Mouse (Mus musculus): ENCODE measurements around the gene Pdilt.
"Not testable (repeated sequence)": the region's sequence is repeated elsewhere in the genome, so short reads cannot be mapped to it uniquely, and the experiment has no call there.

The Pdilt gene

GRCm38 (mm10) chr7:119523389-119523788 is at the start of gene Pdilt:
TSS of gene Pdilt (minus strand) at chr7:119523489.
- DNase-seq (ENCODE audit: low read depth, low spot score) = no peak
- Histone ChIP-seq H3K27me3 (ENCODE audit: control insufficient read depth, insufficient read depth, low read length, poor library complexity, severe bottlenecking) (no peaks in the 10 kb centered on the region), H3K36me3 (ENCODE audit: control insufficient read depth, insufficient read depth, low read length, poor library complexity, severe bottlenecking) (no peaks in the 10 kb centered on the region)

GRCm38 (mm10) chr7:119562476-119562875 is 39.2 kb upstream of the Pdilt start:
- H3K36me3 ChIP-seq (ENCODE audit: control insufficient read depth, insufficient read depth, low read length, poor library complexity, severe bottlenecking); H3K27me3 ChIP-seq (ENCODE audit: control insufficient read depth, insufficient read depth, low read length, poor library complexity, severe bottlenecking); DNase-seq (ENCODE audit: low read depth, low spot score): not testable (repeated sequence)

GRCm38 (mm10) chr7:119561441-119561840 is 38.2 kb upstream of the Pdilt start:
- no peak for DNase-seq (ENCODE audit: low read depth, low spot score)
- Histone ChIP-seq H3K27me3 (ENCODE audit: control insufficient read depth, insufficient read depth, low read length, poor library complexity, severe bottlenecking) (no peaks in the 10 kb centered on the region), H3K36me3 (ENCODE audit: control insufficient read depth, insufficient read depth, low read length, poor library complexity, severe bottlenecking) (no peaks in the 10 kb centered on the region)

GRCm38 (mm10) chr7:119560452-119560835 is 37.2 kb upstream of the Pdilt start:
- no peak for DNase-seq (ENCODE audit: low read depth, low spot score)
- Histone ChIP-seq H3K27me3 (ENCODE audit: control insufficient read depth, insufficient read depth, low read length, poor library complexity, severe bottlenecking) (no peaks in the 10 kb centered on the region), H3K36me3 (ENCODE audit: control insufficient read depth, insufficient read depth, low read length, poor library complexity, severe bottlenecking) (no peaks in the 10 kb centered on the region)

- H3K27me3 ChIP-seq (ENCODE audit: control insufficient read depth, insufficient read depth, low read length, poor library complexity, severe bottlenecking) = no peaks in the 10 kb centered on the region
- DNase-seq (ENCODE audit: low read depth, low spot score) = no peak
- no peaks in the 10 kb centered on the region for H3K36me3 ChIP-seq (ENCODE audit: control insufficient read depth, insufficient read depth, low read length, poor library complexity, severe bottlenecking)
Observed at GRCm38 (mm10) chr7:119559789-119560451, 36.6 kb upstream of the Pdilt start.

- no peak for DNase-seq (ENCODE audit: low read depth, low spot score)
Observed at GRCm38 (mm10) chr7:119554040-119554439, 30.8 kb upstream of the Pdilt start, which contains the start of gene Acsm2. TSS of gene Acsm2 (plus strand) at chr7:119554340.

GRCm38 (mm10) chr7:119550471-119551222 is 27.4 kb upstream of the Pdilt start:
- Histone ChIP-seq H3K36me3 (ENCODE audit: control insufficient read depth, insufficient read depth, low read length, poor library complexity, severe bottlenecking) (no peaks in the 10 kb centered on the region), H3K27me3 (ENCODE audit: control insufficient read depth, insufficient read depth, low read length, poor library complexity, severe bottlenecking) (no peaks in the 10 kb centered on the region)
- DNase-seq (ENCODE audit: low read depth, low spot score) = no peak

More at GRCm38 (mm10) chr7:119554040-119554439, 30.8 kb upstream of the Pdilt start, which contains the start of gene Acsm2:
- Histone ChIP-seq H3K27me3 (ENCODE audit: control insufficient read depth, insufficient read depth, low read length, poor library complexity, severe bottlenecking) (no peaks in the 10 kb centered on the region), H3K36me3 (ENCODE audit: control insufficient read depth, insufficient read depth, low read length, poor library complexity, severe bottlenecking) (no peaks in the 10 kb centered on the region)

- Histone ChIP-seq H3K27me3 (ENCODE audit: control insufficient read depth, insufficient read depth, low read length, poor library complexity, severe bottlenecking) (no peaks in the 10 kb centered on the region), H3K36me3 (ENCODE audit: control insufficient read depth, insufficient read depth, low read length, poor library complexity, severe bottlenecking) (no peaks in the 10 kb centered on the region)
- no peak for DNase-seq (ENCODE audit: low read depth, low spot score)
Observed at GRCm38 (mm10) chr7:119545572-119545971, 22.3 kb upstream of the Pdilt start.

GRCm38 (mm10) chr7:119542445-119542844 is 19.2 kb upstream of the Pdilt start:
- DNase-seq (ENCODE audit: low read depth, low spot score) = no peak
- no peaks in the 10 kb centered on the region for H3K36me3 ChIP-seq (ENCODE audit: control insufficient read depth, insufficient read depth, low read length, poor library complexity, severe bottlenecking)
- no peaks in the 10 kb centered on the region for H3K27me3 ChIP-seq (ENCODE audit: control insufficient read depth, insufficient read depth, low read length, poor library complexity, severe bottlenecking)

GRCm38 (mm10) chr7:119534389-119534788 is 11.1 kb upstream of the Pdilt start:
- Histone ChIP-seq H3K27me3 (ENCODE audit: control insufficient read depth, insufficient read depth, low read length, poor library complexity, severe bottlenecking) (no peaks in the 10 kb centered on the region), H3K36me3 (ENCODE audit: control insufficient read depth, insufficient read depth, low read length, poor library complexity, severe bottlenecking) (no peaks in the 10 kb centered on the region)
- DNase-seq (ENCODE audit: low read depth, low spot score) = no peak

GRCm38 (mm10) chr7:119532924-119533323 is 9.6 kb upstream of the Pdilt start:
- no peak for DNase-seq (ENCODE audit: low read depth, low spot score)
- H3K27me3 ChIP-seq (ENCODE audit: control insufficient read depth, insufficient read depth, low read length, poor library complexity, severe bottlenecking) = no peaks in the 10 kb centered on the region

GRCm38 (mm10) chr7:119528617-119529016 is 5.3 kb upstream of the Pdilt start:
- Histone ChIP-seq H3K27me3 (ENCODE audit: control insufficient read depth, insufficient read depth, low read length, poor library complexity, severe bottlenecking) (no peaks in the 10 kb centered on the region), H3K36me3 (ENCODE audit: control insufficient read depth, insufficient read depth, low read length, poor library complexity, severe bottlenecking) (no peaks in the 10 kb centered on the region)
- DNase-seq (ENCODE audit: low read depth, low spot score) = no peak

More at GRCm38 (mm10) chr7:119532924-119533323, 9.6 kb upstream of the Pdilt start:
- H3K36me3 ChIP-seq (ENCODE audit: control insufficient read depth, insufficient read depth, low read length, poor library complexity, severe bottlenecking) = no peaks in the 10 kb centered on the region

GRCm38 (mm10) chr7:119527548-119527947 is 4.3 kb upstream of the Pdilt start:
- DNase-seq (ENCODE audit: low read depth, low spot score) = no peak
- no peaks in the 10 kb centered on the region for H3K36me3 ChIP-seq (ENCODE audit: control insufficient read depth, insufficient read depth, low read length, poor library complexity, severe bottlenecking)
- H3K27me3 ChIP-seq (ENCODE audit: control insufficient read depth, insufficient read depth, low read length, poor library complexity, severe bottlenecking) = no peaks in the 10 kb centered on the region

- no peaks in the 10 kb centered on the region for H3K36me3 ChIP-seq (ENCODE audit: control insufficient read depth, insufficient read depth, low read length, poor library complexity, severe bottlenecking)
- no peak for DNase-seq (ENCODE audit: low read depth, low spot score)
Observed at GRCm38 (mm10) chr7:119527135-119527534, 3.8 kb upstream of the Pdilt start.

GRCm38 (mm10) chr7:119526486-119526885 is 3.2 kb upstream of the Pdilt start:
- Histone ChIP-seq H3K36me3 (ENCODE audit: control insufficient read depth, insufficient read depth, low read length, poor library complexity, severe bottlenecking) (no peaks in the 10 kb centered on the region), H3K27me3 (ENCODE audit: control insufficient read depth, insufficient read depth, low read length, poor library complexity, severe bottlenecking) (no peaks in the 10 kb centered on the region)
- DNase-seq (ENCODE audit: low read depth, low spot score) = no peak

More at GRCm38 (mm10) chr7:119527135-119527534, 3.8 kb upstream of the Pdilt start:
- no peaks in the 10 kb centered on the region for H3K27me3 ChIP-seq (ENCODE audit: control insufficient read depth, insufficient read depth, low read length, poor library complexity, severe bottlenecking)

Data from splenic B cell, adult 2 months (primary cell).